Mouse (Mus musculus) cerebellum, adult 11 months (tissue): ENCODE measurements around the gene Mknk2.
"Not testable (repeated sequence)": the region's sequence is repeated elsewhere in the genome, so short reads cannot be mapped to it uniquely, and the experiment has no call there.

Source experiments
- DNase-seq: peaks from one replicate; pipeline ENCODE4 v3.0.0; 2022

Mknk2 gene

DNA sequence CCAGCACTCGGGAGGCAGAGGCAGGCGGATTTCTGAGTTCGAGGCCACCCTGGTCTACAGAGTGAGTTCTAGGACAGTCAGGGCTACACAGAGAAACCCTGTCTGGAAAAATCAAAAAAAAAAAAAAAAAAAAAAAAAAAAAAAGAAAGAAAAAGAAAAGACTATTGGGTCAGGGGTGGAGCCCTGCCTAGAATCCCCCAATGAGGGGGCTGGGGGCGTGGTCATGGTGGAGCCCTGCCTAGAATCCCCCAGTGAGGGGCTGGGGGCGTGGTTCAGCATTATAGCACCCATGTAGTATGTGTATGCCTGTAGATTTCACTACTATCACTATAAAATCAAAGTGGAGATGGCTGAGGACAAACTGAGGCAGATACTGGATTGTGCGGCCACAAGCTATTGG lies 28.0 kb downstream of the Mknk2 start:
- not testable (repeated sequence) for DNase-seq

DNA sequence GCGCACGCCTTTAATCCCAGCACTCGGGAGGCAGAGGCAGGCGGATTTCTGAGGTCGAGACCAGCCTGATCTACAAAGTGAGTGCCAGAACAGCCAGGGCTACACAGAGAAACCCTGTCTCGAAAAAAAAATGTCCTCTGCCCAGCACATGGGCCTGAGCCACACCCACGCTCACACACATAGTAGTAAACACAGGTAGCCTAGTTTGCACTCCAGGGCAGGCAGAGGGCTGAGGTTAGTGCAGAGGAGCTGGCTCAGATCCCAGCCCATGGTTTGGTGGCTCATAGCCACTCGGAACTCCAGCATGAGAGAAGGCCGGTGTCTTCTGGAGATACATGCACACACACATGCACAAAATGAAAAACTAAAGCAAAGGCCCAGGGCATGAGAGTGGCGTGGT lies 31.0 kb downstream of the Mknk2 start:
- DNase-seq = no peak

DNA sequence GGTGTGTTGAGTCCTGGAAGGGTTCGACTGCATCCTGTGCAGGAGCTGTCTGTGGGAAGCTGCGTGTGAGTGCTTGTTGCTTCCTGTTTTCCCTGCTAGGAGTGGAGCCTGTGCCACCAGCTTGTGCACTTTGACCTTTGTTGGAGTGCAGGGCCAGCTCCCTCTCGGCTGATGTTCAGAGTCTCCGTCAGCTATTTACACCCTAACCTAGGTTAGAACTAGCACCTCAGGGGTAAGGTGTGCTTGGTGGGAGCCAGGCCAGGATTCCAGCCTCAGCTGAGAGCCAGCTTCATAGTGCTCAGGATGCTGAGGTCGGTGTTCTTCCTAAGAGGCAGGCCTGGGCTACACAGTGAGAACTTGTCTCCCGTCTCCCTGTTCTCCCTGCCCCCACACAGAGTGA lies 42.6 kb downstream of the Mknk2 start:
- DNase-seq = no peak

DNA sequence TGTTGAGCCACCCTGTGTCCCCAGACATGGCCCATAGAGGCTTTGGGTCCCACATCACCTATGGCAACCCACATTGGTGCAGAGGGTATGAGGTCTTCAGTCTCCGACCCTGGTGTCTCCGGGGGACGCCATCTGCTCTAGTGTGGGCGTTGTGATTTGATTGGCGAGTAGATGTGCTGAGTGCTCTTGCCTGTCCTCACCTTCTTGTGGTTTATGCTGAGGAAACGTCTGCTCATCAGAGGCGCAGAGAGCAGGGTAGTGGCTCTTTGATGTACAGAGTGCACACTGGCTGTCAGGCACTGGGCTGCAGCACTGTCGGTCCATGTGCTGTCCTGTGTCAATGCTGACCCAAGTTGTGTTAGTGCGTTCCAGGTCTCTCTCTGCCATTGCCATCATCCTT lies 49.0 kb downstream of the Mknk2 start:
- DNase-seq = no peak

DNA sequence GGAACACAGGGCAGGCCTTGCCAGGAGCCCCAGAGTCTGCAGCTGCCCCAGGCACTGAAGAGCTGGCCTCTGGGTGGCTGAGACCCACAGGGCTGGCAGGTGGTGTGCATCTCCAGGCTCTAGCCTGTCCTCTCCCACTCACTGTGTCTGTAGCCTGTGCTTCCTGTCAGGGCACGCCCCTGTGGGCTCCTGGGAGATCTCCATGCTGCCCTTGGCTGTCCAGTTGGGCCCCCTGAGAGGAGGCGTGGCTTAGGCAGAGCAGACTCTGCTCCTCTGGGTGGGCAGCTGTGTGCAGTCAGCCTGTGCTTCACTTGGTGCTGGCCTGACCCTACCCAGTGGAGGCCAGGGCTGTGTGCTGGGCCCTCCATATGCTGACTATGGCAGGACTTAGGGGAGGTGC lies 50.2 kb downstream of the Mknk2 start:
- DNase-seq = no peak

DNA sequence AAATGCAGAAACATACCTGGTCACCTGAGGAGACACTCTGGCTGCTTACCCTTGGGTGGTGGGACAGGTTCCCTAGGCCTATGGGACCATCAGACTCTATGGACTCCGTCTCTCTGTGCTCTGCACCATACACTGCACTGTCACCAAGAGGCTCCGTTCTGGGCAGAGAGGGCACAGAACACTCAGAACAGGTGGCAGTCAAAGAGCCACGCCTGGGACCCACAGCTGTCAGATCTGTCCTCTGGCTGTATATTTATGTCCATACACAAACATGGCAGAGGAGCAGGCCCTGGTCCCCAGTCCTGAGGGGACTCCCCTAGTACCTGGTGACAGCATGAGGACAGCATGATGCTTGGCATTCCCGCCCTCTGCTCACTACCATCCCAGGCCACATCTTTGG lies 52.1 kb downstream of the Mknk2 start:
- DNase-seq = no peak

DNA sequence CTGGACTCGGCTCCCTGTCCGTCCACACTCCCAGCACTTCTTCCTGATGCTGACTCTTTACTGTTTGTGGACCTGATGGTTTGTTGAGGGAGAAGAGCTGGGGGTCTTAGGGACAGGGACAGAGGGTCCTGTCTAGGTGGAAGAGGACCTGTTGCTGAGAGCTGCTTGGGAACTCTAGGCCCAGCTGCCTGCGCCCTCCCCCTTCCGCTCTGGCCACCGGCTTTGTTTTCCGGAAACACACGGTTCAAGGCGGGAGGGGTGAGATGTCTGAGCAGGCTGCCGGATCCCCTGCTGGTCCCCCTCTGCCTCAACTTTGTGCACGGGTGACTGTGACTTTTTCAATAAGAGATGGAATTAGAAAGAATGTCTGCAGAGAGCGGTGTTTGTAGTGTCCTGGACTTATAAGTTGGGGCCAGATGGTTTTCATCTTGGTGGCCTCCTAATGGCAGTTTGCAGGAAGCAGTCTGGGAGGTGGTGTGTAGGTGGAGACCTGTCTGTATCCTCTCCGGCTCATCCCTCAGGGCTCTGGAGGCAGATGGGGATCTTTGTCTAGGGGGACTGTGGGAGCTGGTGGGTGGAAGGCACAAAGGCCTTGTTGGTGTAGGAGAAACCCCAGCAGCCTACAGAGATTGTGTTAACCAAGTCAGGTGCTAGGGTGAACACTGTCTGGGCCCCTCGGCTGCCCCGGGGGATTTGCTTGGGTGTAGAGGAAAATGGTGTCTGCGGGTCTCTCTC lies 54.3 kb downstream of the Mknk2 start:
- DNase-seq = no peak

DNA sequence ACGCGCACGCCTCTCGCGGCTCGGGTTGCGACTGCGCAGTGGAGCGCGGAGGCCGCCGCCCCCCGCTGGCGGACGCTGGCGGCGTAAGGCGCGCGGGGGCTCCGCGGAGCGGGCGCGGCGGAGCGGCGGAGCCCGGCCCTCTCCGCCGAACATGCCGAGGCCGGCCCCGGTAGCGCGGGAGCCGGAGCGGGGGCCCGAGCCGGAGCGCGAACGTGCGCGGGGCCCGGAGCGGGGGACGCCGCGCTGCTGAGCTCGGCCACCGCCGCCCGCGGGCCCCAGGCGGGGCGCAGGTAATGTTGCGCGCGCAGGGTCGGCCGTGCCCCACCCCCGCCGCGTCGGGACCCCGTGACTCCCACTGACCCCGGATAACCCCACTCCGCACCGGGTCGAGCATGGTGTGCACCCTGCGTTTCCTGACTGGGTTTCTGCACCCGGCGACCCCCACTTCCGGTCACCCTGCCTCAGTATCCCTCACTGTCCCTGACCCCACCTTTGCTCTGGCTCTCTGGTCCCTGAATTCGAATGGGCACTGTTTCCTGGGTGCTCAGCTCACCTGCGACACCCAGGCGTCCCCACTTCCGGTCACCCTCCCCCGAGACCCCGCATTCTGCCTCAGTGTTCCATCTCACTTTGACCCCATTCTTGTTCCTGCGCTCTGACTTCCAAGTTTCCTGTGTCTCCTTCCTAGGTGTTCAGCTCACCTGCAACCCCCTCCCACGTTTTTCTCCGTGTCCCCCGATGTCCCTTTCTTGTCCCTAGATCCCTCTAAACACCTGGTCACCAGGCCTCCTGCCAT lies 55.1 kb downstream of the Mknk2 start, which contains the start of gene Csnk1g2:
Csnk1g2 (plus strand) TSS at position 178 of the 796 bp plus-strand sequence.
- peak; percentile 76 for DNase-seq

DNA sequence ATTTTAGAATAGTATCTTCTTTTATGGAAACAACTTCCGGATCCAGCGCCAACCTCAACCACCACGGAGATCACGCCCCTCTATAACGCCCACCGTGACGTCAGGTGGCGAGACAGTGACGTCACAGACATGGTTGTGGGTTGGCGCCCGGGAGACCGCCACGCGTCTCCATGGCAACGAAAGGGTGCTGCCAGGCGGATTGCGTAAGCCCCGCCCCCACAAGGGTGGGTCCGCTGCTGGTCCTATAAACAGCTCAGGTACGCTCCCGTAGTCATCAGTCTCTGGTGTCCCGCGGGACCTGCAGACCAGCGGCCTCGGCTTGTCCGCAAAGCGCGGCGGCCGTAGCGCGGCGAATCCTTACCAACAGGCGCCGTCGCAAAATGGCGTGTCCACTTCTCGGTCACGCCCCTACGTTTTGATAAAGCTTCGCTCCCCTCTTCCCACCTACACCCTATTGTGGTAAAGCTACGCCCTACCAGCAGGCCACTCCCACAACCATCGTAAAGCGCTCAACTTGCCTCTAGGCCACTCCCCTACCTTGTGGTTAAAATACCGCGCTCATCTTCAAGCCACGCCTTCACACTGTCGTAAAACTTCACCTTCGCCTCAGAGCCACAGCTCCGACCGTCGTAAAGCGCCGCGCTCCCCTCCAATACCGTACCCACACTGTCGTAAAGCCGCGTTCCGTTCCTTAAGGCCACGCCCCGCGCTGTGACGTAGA lies 55.8 kb downstream of the Mknk2 start:
- DNase-seq = peak; percentile 100

DNA sequence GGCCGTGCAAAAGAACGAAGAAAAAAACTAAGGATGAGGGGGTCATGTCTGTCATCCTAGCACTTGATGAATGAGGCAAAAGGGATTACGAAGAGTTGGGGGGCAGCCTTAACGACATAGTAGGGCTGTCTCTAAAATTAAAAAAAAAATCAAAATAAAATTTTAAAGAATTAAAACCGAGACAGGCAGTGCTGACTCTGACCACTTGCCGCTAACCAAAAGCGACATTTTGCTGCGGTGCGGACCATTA lies 56.3 kb downstream of the Mknk2 start:
- DNase-seq = no peak

DNA sequence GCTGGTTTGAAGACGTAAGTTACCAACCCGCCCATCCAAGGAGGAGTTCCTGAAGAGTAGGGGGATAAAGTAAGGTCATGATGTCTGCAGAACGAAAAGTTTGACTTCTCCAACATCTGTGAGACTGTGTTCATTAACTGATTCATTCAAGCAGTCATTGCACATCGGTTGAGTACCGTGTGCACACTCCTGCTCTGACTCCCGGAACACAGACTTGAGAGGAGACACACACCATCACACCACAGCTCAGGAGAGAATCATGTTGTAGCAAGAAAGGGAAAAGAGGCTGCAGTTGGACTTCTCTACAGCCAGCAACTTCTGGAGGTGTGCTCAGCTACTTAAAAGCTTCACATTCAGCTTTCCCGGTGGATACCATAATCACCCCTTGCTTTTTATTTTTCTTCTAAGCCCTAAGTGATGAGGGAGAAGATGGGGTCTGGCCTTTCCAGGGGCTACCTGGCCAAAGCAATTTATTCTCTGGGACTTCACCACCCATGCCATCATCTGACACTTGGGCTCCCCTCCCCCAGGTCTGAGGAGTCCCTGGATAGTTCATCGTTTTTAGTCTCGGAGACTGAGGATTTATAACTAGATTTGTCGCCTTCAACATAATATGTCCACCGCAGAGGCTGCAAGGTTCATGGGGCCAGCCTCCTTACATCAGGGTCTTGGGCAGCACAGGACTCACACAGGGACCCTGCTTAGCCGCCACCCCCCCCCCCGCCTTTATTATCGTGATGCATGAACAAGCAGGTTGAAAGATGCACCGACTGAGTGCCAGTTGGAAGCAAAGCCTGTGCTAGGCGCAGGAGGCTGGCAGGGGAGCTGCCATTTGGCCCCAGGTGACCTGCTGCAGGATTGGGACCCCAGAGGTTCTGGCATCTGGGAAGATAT lies 56.9 kb downstream of the Mknk2 start:
- DNase-seq = no peak

DNA sequence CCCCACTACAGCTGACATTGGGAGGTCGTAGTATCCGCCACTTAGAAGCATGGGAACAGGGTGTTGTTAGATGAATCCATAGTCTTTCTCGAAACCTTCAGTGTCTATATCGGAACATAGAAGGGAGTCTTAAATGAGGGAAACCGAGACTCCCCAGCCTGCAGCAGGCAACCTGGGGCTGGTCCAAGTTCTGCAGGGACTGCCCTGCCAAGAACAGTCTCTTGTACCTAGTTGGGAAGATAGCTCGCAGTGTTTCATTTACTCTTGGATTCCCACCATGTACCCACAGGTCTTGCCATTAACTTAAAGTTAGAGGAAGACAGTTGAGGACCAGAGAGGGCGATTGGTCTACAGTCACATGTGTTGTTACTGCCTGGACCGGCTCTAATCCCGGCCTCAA lies 57.5 kb downstream of the Mknk2 start:
- DNase-seq = no peak

DNA sequence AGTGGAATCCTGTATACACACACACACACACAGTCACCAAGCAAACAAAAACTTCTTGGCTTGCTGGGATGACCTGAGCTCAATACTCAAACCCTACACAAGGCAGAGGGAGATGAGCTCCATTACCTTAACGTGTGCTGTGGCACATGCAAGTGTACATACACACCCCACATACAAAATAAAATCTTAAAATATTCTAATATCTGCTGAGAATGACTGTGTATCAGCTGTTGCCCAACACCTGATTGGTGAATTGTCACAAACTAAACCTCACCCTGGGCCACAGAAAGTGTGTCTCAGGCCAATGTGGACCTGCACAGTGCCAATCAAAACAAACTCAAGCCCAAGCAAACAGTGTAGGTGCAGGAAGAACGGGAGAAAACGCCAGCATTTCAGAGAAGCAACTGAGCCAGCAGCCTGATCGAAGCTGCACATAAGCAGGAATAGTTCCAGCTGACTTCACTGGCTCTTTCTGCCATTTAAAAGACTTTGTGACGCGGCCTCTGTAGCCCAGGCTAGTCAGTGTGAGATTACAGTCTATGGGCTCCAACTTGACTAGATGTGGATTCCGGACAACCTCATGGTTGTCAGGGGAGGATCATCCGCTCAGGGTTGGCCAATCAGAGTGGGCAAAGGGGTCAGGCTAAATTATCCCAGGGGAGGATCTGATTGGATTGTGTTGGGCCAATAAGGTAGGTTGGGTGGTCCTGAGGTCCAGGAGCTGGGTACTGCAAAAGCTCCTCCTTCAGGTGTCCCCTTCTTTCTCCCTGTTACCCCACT lies 58.3 kb downstream of the Mknk2 start:
- DNase-seq = no peak

DNA sequence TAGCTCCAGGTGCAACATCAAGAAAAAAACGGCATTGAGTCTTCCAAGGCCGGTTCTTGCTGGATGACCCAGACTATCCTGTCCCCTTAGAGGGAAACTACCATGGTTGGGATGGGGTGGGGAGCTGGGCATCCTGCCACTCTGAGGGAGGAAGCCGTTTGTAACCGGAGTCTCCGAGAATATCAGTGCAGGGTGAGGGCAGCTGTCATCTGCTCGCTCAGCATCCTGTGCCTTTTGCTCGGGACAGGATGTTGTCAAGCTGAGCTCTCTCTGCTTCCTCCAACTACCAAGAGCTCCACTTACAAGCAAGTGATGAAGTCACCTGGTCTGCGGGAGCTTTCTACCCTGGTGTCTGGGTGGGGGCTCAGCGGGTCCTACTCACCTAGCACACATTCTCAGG lies 59.7 kb downstream of the Mknk2 start:
- no peak for DNase-seq
